Mouse (Mus musculus): ENCODE measurements at regions not wholly inside any gene's neighbourhood (a gene's known extent, or its start where the extent isn't known, plus 50 kb on each side); places are given as distances from the start of the nearest gene placed in this dataset.

- H3K9me3 ChIP-seq (replicated peaks): no peaks in the 10 kb centered on the region
- no peaks in the 10 kb centered on the region for H3K27me3 ChIP-seq (replicated peaks)
- H3K27ac ChIP-seq (replicated peaks): no peak overlapping the region
- no peaks in the 10 kb centered on the region for H3K36me3 ChIP-seq
- H3K4me2 ChIP-seq: no peak overlapping the region
- no peak for ATAC-seq (ENCODE audit: low FRiP score)
- H3K9ac ChIP-seq (replicated peaks): no peak overlapping the region
- no peak overlapping the region for H3K4me3 ChIP-seq (replicated peaks)
- peaks cover 11% of the 10 kb centered on the region for H3K4me1 ChIP-seq
These were observed 53.4 kb upstream of the Mef2a start for GRCm38 (mm10) chr7:67426076-67426475.

GRCm38 (mm10) chr7:67425581-67425980, 52.9 kb upstream of the Mef2a start:
- no peaks in the 10 kb centered on the region for H3K9me3 ChIP-seq (replicated peaks)
- H3K27ac ChIP-seq (replicated peaks): no peak overlapping the region
- H3K4me1 ChIP-seq: peaks cover 14% of the 10 kb centered on the region
- no peaks in the 10 kb centered on the region for H3K36me3 ChIP-seq
- no peak overlapping the region for H3K4me3 ChIP-seq (replicated peaks)
- 75% methylated on average over 1 of the region's 1 CpGs for WGBS
- no peak overlapping the region for H3K9ac ChIP-seq (replicated peaks)
- H3K27me3 ChIP-seq (replicated peaks): no peaks in the 10 kb centered on the region
- ATAC-seq (ENCODE audit: low FRiP score): no peak
- no peak overlapping the region for H3K4me2 ChIP-seq

GRCm38 (mm10) chr7:67424810-67425485, 52.3 kb upstream of the Mef2a start:
- ATAC-seq (ENCODE audit: low FRiP score): no peak
- Histone ChIP-seq H3K4me1 (peaks cover 14% of the 10 kb centered on the region), H3K27ac (replicated peaks) (no peak overlapping the region), H3K4me2 (no peak overlapping the region), H3K36me3 (no peaks in the 10 kb centered on the region), H3K9ac (replicated peaks) (no peak overlapping the region), H3K4me3 (replicated peaks) (no peak overlapping the region), H3K27me3 (replicated peaks) (no peaks in the 10 kb centered on the region), H3K9me3 (replicated peaks) (no peaks in the 10 kb centered on the region)
- WGBS: 85% methylated on average over 8 of the region's 8 CpGs
